Mouse (Mus musculus): ENCODE results near the gene Fibin.

The Fibin gene

DNA sequence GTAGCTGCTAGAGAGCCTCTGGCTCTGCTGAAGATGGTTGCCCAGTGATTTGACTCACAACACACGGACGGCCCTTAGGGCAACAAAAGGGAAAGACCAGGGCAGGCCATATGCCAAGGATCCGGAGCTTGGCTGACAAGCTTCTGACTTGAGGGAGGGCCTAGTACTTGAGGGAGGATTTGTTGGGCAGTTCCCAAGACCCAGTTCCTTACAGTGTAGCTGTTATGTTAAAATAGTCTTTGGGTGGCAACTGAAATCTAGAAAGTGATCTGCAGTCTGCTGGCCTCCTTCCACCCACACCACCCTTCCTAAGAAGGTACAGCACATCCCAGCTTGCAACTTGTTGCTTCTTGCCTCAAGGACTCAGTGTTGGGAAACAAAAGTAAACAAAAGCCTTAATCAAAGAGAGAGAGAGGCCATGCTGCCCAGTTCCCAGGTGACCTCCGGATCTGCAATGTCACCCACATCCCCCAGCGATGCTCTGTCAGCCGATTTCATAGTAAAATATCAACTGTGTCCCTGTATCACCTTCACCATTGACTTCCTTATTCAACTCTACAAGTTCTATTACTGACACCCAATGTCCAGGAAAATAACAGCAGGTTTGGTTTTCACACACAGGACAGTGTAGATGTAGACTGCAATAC, 48.4 kb downstream of the Fibin start, which contains the start of gene Bbox1:
Gene Bbox1 (minus strand): TSS at position 52 of the 647 bp plus-strand sequence.
- DNase-seq (ENCODE audit: low spot score in 2 of 2) = peak in 1 of 2 experiments; percentile 16

DNA sequence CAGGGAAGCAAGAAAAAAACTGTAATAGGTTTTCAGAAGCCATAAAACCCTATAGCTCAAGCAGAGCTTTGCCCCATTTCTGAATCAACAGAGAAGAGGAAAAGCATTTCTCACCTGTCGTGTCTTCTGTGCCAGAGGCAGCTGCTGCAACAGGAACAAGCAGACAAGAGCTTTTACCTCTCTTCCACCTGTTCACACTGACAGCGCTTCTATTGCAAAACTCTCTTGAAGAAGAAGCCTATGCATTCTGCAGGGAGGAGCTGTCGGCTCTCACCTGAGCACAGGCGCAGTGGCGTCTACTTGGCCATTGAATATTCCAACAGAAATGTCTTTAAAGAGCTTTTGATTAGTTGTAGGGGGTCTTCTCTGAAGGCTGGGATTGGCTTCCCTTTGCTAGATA, 48.9 kb downstream of the Fibin start:
- no peak for DNase-seq (ENCODE audit: low spot score in 2 of 2)

DNA sequence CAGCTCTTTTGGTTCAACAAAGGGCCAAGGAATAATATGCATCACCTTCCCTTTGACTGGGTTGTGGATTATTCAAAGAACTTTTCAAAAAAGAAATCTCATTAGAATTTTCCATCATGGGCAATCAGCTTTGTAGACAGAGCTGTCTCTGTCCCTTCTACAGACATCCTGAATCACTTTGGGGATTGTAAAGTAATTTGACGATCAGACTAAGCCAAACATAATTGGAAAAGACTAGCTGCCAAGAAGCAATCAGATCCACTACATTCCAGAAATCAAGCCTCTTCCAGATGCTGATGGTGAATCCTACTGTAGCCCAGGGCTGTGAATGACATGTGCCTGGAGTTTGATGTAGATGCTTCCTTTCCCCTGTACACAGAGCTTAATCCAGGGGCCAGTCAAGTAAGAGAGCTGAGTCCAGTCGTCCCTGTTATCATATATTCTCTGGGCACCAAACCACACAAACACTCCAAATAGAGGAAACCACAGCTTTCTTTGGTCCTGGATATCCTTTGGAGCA, 49.6 kb downstream of the Fibin start:
- DNase-seq (ENCODE audit: low spot score in 2 of 2) = no peak
